Mouse (Mus musculus) layer of hippocampus, adult 9-10 months (tissue): ENCODE results near the gene Snd1.

Experiments used
- DNase-seq: peaks from one replicate; pipeline ENCODE4 v3.0.0; 2022; ENCODE audit warnings: low spot score

Gene Snd1

DNA sequence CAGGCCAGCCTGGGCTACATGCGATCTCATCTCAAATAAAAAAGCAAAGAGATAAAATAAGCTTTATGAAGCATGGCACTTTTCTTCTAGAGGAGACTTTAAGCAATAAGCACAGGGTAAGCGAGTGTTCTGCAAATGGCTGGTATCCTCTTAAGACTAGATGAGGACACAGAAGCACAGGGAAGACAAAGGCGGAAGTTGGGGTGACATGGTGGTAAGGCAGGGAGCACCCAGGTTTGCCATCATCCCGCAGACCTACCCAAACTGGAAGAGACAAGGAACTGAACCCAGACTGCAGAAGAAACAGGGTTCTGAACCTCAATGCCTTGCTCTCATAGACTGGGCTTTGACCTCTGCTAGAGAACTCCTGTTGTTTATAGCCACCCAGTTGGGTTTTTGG is 119.8 kb downstream of the Snd1 start:
- no peak for DNase-seq

DNA sequence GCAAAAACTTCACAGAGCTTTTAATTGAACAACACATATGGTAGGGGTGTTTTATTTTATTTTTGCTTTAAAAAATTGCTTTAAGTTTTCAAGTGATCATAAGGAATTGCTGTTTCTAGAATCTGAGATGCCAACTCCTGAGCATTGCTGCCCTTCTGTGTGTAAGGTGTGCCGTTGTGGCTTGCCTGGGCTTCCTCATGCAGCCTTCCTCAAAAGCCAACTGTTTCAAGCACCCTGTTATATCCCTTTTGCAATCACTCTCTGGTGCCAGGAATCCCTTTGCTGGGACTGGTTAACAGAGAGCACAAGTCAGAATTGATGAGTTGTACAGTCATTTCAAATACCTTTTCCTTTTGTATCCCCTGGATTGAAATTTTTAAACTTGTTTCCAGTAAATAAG is 120.3 kb downstream of the Snd1 start:
- no peak for DNase-seq

DNA sequence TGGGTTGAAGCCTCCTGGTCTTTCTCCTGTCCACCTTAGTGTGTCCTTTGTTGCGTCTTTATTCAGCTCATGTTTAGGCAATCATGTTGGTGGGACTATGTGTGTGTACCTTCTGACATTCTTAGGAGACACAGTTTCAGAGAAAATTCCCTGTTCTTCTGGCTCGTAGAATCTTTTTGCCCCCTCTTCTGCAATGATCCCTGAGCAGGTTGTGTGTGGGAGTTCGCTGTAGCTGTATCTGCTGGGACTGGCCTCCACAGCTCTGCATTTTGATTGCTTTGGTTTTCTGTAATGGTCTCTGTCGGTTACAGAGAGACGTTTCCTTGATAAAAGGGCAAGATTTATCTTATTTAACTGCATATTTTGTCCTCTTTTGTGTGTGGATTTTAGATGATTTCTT is 122.3 kb downstream of the Snd1 start:
- DNase-seq, result no peak

DNA sequence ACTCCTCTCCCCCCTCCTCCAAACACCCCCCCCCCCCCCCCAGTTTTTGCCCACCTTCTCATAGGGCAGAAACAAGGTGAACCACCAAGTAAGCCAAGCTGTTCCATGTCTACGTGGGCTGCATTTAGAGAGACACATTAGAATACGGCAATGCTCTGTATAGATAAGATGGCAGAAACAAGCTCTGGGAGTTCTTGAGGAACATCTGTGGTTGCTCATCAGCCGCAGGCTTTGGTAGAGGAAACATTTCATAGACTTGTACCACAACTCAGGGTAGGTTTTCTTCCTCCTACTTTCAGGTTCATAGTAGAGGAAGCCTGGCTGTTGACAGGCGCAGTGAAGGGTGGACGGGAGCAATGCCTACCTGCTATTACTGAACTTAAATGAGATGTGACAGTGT is 124.2 kb downstream of the Snd1 start:
- DNase-seq, result no peak

DNA sequence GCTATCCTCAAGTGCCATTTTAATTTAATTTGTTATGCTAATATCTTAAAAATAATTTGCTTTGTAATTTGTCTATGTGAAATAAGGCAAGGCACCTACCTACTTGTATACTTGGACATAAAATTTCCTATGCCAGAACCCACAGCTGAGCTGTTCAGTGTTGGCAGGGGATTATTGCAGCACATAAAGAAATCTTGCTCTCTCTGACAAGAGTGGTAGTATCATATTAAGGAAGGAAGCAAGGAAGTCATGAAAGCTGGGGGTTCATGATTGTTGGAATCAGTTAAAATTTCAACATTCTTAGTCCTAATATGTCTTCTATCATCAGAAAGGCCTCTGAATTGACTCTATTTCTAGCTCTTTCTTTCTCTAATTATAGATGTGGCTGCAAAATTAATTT is 125.5 kb downstream of the Snd1 start:
- no peak for DNase-seq

DNA sequence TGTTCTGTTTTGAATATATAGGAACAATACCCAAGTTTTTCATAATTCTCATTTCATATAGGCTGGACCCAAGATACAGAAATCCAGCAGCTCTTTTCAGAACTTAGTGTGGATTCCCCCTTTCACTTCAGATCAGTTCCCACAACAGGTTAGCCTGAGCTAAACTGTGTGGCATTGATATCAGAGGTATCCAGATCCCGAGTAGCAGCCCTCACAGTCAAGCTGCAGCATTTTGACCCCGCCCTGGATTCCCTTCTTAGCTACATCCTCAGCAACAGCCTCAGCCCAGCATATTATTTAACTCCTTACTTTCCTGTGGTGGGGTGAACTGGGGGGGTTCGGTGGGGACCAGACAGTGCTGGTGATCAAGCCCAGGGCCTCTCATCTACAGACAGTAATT is 128.5 kb downstream of the Snd1 start:
- no peak for DNase-seq

DNA sequence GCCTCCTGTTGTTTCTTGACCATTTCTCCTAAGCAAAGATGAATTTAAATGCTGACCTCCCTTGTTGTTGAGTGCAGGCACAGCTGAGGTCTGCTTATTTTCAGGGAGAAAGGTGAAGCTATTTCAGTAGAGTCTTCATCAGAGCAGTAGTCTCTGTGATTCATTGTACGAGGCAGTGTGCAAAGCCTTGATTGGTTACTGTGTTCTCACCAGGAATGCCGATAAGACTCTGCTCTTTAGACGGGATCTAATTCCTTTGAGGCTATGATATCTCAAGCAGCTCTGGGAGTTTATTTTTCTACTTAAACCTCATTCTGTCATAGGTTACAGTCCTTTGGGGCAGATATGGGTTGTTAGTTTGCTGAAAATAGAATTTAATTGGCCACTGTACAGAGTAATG is 128.9 kb downstream of the Snd1 start:
- no peak for DNase-seq

DNA sequence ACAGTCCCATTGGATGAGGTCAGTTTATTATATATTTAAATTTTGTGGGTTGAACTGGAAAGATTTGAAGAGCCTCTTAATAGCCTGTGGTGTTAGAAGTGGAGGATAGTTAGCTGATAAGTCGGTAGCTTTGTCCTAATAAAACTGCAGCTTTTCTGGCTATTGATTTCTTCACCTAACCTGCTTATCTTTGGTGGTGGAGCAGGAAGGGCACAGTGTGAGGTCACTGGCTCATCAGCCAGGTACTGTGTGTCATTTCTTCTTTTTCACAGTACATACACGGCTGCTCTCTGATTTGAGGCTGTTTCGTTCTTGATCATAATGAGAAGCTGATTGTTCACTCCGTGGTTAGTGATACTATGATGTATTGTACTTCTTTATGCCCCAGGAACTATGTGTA is 134.4 kb downstream of the Snd1 start:
- DNase-seq, result no peak

DNA sequence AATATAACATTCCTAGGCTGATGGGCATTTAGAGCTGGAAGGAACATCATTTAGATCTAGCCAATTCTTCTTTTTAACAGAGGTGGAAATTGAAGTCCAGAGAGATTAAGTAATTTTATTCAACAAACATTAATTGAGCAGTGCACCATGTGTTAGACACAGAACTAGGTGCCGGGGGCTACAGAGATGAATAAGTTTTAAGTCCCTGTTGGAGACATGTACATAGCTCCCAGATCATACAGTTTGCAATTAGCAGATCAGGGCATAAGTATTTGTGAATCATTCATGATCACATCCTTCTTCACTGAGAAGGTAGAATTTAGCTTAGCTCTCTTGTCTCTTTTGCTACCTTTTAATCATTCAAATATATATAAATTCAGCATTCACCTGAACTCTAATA is 135.2 kb downstream of the Snd1 start:
- no peak for DNase-seq

DNA sequence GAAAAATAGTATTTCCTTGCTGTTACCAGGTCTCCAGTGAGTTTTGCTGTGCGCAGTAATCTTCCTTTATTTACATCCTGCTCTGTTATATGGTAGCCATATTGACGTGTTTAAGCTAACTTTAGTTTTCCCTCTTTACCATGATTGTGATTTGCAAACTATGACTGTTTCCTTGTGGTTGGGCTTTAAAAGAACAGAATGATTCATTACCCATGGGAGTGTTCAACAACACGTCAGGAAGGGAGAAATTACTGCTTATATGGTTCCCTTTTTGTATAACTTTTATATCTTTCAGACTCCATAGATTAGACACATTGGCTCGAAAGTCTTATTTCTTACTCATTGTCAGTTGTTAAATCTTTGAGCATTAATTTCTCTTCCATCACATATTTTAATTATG is 138.5 kb downstream of the Snd1 start:
- no peak for DNase-seq

DNA sequence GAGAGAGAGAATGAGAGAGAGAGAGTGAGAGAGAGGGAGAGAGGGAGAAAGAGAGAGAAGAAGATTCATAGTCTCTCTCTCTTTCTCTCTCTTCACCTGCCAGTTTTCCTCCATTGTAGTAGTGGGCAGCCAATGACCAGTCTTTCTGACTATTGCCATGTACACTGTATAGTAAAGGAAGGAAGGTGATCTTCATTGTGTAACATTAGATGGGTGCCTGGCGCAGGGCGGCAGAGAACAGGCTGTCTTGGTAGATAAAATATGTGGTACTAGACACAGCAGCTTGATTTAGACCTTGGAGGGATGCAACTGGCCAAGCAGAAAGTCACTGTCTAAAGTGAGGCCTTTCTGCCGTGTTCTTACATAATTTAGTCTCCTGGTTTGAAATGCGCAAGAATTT is 139.9 kb downstream of the Snd1 start:
- no peak for DNase-seq

DNA sequence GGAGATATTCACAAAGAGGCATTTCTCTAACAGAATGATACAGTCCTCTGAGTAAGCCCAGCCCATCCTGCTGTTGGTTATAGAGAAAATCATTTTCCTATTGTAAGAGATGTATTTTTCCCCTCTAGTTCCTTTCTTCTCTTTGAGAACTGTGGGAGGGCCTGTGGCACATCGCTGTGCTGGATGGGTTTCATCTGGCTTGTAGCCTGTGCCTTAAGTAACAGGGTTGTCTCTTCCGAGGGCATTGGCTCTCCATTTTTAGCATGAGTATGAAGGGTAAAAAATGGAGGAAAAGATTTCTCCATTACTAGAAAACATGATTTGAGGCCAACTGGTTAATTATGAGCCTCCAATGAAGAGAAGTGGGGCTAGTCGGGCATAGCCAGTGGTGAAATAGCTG is 140.5 kb downstream of the Snd1 start:
- no peak for DNase-seq

DNA sequence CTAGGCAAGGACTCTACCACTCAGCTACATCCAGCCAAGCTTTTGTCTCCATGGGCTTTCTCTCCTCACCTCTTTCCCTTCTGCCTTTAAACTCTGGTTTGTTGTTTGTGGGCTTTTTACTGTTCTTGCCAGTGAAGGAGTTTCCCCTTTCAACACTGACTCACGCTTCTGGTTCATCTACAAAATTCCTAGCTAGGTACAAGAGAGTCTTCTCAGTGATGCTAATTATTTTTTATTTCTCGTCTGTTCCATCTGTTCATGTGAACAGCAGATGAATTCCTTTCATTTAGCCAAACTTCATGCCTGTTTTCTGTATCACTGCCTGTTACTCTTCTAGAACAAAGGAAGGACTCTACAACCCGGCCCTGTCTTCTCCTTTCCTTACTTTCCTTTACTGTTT is 141.0 kb downstream of the Snd1 start:
- DNase-seq, result peak; percentile 52

DNA sequence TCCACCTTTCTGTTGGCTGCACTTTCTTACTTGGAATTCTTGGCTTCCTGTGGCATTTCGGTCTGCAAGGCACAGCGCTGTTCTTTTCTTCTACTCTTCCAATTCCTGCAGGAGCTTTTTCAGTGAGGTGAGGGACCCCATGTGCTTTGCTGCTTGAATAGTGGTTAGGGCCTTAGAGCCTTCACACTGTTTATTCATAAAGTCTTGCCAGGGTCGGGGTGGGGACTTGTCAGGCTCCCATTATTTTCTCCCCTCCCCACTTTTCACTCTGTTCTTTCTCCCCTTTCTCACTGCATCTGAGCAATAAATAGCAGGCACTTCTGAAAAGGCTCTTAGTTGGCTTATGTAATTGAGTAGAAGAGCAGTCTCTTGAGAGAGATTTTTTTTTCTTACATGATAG is 143.4 kb downstream of the Snd1 start:
- no peak for DNase-seq

DNA sequence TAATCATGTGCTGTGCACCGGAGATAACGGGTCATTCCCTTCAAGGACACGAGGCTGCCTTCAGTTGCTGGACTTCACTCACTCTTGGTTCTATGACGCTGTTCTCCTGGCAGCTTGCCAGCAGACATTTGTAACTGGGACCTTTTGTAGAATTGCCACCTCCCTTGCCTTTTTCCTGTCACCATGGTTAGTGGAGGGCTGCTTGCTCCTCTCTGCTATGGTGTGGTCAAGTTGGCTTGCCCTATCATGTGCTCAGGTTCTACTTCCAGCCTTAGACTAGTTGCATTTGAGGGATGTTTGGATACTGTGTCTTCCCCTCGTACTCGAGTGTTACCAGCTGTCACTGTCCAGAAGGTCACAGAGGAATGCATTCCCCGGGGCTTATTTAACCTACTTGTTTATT is 143.8 kb downstream of the Snd1 start:
- DNase-seq, result no peak

DNA sequence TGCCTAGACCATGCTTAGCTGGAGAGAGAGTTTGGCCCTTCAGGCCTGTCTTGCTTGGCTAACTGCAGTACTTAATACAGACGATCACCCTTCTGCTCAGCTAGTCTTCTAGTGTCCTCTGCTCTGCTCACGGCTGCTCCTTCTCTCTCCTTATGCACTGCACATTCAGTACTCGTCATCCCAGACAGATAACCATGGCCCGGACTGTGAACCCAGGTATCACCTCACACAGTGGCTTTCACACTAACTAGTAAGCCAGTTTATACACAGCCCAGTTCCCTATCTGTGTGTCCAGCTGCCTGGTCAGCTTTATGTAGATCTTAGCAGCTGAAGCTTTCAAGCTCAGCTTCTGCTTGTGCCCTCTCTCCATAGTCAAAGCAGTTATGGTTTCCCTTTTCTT is 146.5 kb downstream of the Snd1 start:
- no peak for DNase-seq

DNA sequence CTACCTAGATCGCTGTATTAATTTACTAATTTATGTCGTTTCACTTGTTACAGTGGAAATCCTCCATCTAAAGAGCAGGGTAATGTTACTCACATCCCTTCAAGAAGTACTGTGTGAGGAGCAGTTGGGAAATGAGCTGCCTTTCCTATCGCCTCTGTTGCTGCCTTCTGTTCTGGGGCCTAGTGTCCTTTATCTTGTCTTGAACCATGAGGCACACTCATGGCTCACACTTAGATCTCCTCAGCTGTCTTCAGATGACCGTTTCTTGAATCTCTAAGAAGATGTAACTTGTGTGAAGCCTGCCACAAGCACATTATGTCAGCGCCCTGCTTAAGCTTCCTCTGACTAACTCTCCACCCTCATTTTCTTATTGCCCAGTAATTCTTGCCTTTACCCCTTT is 147.0 kb downstream of the Snd1 start:
- no peak for DNase-seq

DNA sequence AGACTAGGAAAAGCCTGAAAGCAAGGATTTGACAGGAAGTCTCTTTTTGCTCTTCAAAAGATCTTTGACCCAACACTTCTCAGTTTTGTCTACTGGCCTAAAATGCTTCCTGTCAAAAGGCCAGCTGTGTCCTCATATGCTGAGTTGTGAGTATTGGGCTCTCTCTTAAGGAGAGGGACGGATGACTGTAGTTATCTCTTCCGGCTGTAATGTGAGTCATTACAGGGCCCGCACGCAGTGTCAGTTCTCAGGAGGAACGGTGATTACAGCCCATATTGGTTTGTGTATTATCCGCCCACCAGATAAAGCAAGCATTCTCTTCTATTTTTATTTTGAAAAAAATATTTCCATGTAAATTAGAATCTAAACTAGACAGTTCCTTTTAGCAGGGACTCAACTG is 147.6 kb downstream of the Snd1 start:
- no peak for DNase-seq

DNA sequence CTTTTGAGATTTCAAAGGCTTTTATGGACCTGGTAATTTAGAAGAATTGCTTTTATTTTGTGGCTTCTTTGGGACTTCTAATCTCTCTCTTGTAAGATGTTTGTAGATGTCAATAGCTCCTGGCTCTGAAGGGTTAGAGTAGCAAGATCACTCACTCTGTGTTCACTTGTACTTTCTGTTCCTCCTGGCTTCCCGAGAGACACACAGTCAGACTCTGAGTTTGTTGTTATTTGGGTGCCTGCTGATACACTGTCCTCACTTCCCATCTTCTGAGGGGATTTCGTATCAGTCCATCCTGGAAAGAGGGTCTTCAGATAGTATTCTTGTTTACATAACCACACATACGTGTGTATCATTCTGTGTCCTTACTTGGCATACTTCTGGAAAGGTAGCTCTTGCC is 148.0 kb downstream of the Snd1 start:
- no peak for DNase-seq

DNA sequence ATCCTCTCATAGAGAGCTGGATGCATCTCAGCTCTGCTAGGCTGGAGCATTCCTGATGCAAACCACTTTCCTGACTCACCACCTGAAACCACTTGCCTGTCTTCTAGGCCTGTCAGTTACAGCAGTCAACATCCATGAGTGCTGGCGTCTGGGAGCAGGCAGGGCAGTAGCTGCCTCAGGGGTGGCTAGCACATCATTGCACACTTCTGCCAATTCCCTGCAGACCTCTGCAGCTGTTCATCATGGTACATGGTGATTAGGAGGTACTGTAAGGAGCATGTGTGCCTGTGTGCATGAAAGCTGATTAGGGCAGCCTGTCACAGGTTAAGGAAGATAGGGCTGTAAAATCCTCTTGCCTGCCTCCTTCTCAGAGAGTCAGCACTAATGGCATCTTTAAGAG is 153.5 kb downstream of the Snd1 start:
- no peak for DNase-seq

DNA sequence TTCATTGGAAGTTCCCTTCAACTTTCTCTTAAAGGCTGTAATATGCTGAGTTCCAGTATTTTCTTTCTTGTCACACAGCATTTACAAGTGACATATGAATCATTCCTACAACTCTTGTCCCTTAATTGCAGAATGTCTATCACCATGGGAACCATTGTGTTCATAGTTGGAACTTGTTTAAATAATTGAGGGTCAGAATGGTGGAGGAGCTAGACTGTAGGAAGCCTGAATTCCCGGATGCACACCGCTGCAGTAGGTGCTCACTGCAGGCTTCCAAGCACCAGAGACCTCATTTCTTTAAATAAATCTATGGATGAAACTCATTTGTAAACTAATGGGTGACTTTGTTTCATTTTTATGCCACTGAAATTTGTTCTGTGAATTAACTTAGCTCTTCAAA is 154.9 kb downstream of the Snd1 start:
- no peak for DNase-seq

DNA sequence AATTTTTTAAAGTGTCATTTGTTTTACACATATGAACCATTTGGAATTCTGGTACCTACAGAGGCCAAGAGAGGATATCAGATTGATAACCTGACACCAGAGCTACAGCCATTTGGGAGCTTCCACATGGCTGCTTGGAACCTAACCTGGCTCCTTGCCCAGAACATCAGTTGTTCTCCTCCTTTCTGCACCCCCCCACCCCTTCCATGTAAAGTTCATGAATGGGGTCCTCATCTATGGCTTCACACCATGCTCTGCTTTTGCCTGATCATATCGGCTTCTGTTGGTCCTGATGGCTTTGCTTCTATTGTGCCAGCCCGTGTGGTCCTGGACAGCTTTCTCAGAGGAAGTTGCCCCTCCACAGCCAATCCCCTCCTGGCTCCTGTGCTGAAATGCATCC is 156.0 kb downstream of the Snd1 start:
- DNase-seq, result no peak

DNA sequence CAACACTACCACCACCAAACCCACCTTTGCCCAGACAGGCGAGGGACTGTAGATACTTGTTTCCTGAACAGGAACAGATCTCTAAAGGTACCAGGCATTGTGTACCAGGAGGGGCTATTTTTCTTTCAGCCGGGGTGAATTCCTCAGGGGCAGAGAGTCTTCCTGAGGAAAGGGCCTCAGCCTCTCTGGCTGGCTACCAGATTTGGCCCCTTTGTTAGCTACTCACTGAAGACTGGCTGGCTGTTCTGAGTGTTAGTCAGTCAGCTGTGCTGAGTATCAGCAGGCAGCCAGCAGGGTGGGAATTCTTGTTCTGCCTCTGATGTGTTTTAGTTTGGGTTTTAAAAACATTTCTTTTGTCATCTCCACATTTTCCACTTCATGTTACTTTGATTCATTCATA is 158.2 kb downstream of the Snd1 start:
- no peak for DNase-seq

DNA sequence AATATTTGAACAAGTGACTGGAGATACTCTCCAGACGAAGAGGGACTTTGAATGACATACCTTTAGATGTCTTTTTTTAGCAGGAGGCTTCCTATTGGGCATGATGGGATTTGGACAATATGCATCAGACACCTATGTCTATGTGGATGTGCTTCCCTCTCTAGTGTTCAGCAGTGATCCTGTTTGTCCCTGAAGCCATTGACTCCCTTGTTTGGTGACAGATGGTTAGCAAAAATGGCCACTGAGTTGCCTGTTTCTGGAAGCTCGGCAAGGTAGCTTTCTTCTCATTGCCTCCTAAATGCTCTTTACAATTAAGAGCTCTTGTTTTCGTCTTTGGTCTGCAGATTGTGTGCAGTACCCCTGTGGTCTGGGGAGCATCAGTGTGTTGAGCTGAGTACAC is 158.7 kb downstream of the Snd1 start:
- DNase-seq, result no peak

DNA sequence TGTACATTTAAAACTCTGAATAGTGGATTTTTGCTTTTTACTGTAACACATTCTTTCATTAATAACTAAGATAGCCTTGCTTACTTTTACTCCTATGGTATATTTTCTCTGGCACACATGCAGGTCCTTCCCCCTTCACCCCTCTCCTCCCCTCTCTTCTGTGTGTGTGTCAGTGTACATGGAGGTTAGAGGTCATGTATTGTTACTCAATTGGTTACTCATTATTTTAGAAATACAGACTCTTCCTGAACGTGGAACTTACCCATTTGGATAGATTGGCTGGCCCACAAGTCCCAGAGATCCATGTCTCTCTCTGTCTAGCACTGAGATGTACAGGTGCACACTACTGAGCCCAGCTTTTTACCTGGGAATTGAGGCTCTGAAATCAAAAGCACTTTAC is 160.2 kb downstream of the Snd1 start:
- DNase-seq, result no peak
